Mouse (Mus musculus) gastrocnemius, postnatal 10 days (tissue): ENCODE results near the gene Rpl13. TPM values are rescaled to one million over a fixed set of nuclear protein-coding genes. Genes with fewer than 3 reads are reported as not detected.
A peak's percentile ranks its signal among the peaks of the same experiment; 100 is the strongest.

ENCODE experiments used
- DNase-seq: peaks from one replicate; pipeline ENCODE4 v3.0.0; 2021; ENCODE audit warnings: mixed read lengths
- total RNA-seq, 2 experiments: library from RNA; stranded (reverse); gene quantifications; 2 replicates each; pipeline ENCODE4 v1.2.3; 2021

The Rpl13 gene
- total RNA-seq, 2 experiments from 2014 or later: 676 to 736 TPM

DNA sequence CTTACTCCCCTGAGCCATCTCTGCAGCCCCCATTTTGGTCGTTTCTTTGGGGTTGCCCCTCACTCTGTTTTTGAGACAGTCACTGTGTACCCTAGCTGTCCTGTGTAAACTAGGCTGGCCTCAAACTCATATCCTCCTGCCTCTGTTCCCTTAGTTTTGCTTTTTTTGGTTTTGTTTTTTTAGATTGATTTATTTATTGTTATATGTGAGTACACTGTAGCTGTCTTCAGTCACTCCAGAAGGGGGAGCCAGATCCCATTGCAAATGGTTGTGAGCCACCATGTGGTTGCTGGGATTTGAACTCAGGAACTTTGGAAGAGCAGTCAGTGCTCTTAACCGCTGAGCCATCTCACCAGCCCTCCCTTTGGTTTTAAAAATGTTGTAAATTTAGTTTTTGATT, 4.4 kb downstream of the Rpl13 start:
- no peak for DNase-seq

DNA sequence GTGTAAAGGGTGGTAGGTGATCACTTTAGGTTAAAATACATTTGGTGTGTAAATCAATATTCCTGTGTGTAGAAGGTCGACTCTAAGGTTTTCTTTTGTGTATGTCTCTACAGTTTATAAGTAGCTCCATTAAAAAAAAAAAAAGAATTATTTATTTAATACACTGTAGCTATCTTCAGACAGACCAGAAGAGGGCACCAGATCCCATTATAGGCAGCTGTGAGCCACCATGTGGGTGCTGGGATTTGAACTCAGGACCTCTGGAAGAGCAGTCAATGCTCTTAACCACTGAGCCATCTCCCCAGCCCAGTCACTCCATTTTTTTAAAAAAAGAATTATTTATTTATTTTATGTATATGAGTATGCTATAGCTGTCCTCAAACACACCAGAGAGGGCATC, 5.9 kb downstream of the Rpl13 start:
- no peak for DNase-seq

DNA sequence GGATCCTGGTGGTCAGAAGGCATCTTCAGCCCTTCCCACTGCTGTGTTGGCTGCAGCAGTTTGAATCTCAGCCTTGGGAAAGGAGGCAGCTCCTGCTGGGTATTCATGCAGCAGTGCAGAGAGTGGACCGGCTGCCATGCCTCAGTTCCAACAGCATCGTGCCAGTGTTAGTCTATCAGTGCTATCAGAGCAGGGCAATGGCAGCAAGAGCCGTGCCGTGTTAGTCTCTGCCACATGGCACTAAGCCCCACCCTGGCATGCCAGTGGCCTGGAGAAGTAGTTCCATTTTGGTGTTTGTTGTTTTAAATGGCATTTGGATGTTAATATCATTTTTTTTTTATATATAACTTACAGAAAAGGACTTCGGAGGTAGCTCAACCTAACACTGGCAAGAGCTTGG, 6.8 kb downstream of the Rpl13 start:
- DNase-seq: no peak

DNA sequence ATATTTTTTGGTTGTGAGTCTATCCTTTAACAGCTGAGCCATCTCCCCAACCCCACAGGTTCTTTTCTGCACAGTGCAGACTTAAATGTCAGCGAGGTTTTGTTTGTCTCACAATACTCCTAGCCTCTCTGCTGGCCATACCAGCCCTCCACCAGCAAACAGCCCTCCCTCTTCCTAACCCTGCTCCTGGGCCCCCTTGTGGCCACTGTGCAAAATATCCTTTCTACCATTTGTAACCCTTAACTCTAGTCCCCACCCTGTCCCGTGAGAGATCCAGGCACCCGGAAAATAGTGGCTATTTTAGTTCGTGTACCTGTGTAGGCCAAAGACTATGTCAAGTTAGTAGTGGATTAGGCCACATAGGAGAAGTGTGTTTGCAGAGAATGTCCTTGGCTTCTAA, 8.5 kb downstream of the Rpl13 start:
- peak; percentile 56 for DNase-seq

DNA sequence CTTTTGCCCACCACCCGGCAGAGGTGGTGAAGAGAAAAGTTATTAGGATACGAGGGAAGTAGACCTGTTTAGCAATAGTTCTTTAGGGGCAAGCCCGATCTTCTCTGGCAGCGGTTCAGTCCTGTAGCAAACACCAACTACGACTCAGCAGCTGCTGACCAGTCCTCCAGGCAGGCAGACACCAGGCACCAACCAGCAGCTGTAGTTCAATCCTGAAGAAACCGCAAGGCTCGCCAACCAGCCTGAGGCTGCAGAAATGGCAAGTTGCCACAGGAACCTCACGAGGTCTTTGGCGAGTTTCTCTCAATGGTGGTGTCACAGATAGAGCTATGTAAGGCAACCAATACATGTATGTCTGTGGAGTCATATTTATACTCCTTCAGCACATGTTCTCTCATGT, 10.7 kb downstream of the Rpl13 start:
- DNase-seq: no peak

DNA sequence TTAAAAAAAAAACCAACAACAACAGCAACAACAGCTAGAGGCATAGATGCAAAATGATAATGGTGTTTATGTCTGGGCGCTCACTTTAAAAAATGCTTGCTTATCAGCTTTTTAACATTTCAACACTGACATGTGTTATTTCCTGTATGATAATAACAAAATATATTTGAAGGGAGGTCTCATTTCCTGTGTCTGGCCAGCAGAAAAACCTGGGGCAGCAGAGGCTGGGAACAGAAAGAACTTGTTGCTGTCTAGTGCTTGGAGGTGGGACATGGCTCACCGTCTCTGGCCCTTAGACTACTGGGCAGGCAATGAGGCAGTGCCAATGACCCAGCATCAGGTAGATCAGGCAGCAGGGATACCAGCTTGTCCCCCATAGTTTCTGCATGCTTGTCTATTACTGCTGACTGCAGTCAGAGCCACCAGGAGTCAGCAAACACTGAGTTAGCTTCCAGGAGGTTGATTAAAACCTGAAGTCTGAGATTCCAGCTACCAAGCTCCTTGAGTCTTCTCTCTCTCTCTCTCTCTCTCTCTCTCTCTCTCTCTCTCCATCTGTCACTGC, 11.8 kb downstream of the Rpl13 start:
- no peak for DNase-seq

DNA sequence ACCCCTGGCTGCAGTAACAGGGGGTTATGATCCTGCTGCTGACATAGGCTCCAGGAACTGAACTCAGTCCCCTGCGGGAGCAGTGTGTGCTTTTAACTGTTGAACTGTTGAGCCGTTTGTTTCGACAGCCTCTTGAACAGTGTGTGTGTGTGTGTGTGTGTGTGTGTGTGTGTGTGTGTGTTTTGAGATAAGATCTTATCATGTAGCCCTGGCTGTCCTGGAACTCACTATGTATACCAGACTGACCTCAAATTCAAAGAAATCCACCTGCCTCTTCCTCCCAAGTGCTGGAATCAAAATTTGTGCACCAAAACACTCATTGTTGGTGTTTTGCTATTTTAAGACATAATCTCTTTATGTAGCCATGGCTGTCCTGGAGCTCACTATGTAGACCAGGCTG, 12.5 kb downstream of the Rpl13 start:
- DNase-seq: no peak

DNA sequence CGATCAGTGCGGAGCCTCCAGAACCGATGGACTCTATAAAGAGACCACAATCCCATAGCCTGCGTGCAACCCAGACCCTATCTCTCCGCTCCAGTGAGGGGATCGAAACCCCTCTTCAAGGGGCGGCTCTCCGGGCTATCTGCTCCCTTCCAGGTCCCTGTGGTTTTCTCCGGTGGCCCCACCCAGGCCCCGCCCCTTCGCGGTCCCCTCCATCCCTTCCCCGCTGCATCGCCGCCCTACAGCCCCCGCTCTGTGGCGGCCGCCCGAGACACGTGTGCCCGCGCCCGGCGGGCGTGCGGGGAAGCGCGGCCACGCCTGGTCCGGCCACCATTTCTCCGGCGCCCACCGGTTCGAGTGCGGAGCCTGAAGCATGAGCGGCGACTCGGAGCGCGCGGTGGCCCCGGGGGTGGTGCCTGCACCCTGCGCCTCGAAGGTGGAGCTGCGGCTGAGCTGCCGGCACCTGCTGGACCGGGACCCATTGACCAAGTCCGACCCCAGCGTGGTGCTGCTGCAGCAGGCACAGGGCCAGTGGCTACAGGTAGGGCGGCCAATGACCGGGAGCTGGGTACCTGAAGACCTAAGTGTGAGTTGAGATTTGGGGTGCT, 15.1 kb downstream of the Rpl13 start, which contains the start of gene Cpne7:
Gene Cpne7, plus strand, starts transcription at position 248 of the 605 bp plus-strand sequence.
- no peak for DNase-seq

DNA sequence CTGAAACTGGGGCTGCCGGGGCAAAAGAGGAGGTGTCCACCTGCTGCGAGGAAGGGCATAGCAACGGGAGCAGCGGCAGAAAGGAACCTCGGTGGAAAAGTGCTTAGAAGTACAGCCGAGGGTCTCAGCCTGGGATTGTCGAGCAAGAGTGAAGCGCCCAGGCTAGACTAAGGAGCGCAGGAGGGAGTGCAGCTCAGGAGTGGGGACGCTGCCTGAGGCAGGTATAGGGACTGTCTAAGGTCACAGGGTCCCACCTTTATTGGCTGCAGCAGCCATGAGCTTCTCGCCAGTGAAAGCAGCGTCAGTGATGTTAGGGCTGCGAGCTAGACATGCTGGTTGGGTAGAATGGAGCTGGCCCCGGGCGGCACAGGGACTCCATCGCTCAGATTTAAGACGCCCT, 15.6 kb downstream of the Rpl13 start:
- no peak for DNase-seq

DNA sequence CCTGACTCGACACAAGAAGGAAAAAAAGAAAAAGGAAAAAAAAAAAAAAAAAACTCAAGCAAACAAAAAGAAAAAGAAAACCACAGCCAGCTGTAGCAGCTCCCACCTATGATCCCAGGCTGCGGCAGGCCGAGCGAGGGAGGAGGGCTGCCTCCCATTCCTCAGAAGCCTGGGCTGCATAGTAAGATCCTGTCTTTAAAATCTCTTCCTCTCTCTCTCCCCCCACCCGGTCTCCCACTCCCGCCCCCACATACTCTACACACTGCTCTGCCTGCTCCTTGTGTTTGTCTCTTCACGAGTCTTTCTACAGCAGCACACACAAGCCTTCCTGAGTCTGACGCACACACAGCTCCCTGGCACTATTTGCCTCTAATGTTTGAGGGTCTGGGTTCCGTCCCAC, 19.9 kb downstream of the Rpl13 start:
- no peak for DNase-seq

DNA sequence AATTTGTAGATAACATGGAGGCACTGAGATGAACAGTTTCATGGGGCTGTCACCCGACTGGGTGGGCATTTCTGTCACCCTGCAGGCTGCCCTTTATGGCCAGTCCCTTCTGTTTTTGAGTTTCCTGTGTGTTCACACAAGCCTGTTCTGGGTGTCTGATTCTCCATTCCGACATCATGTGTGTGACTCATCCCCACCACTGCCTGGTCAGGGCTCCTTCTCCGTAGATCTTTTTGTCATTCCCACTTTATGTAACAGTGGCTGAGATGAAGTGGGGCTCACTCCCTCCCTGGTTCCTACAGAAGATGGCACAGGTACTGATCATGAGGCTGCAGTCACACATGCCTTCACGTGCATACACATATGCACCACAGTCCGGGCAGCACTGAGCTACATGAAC, 20.5 kb downstream of the Rpl13 start:
- DNase-seq: no peak

DNA sequence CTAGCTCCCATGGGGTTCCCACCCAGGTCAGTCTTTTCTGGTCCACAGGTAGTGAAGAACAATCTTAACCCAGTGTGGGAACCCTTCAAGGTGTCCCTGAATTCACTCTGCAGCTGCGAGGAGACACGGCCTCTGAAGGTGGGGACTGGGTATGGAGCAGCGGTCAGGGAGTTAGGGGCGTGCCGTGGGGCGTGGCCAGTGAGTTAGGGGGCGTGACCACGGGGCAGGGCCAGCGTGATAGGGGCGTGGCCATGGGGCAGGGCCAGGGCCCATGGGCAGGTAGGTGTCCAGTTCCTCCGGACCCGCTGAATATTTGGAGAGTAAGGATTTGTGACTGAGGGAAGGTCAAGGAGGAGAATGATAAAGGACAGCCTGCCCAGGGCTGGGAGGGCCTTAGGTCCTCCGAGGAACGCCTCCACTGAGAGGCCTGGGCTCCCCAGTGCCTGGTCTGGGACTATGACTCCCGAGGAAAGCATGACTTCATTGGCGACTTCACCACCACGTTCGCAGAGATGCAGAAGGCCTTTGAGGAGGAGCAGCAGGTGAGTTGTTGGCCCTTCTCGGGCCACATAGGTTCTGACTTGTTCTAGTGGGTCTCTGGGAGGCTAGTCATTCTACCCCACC, 24.2 kb downstream of the Rpl13 start:
- DNase-seq: peak; percentile 46

DNA sequence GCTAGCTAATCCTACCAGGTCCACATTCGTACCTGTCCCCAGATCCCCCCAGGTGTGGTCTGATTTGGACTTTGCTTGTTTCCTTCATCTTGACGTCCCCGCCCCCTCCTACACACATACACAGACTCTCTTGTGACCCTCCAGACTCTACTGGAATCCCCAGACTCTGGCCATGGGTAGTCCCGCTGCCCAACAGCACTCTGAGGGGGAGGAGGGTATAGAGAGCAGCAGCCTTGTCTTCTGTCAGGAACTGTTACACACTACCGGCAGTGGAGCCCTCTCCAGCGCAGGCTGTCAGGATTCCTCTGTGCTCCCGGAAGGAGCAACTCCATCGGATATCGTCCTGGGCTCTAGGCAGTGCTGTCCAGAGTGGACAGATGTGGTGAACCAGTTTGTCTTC, 28.9 kb downstream of the Rpl13 start:
- DNase-seq: no peak

DNA sequence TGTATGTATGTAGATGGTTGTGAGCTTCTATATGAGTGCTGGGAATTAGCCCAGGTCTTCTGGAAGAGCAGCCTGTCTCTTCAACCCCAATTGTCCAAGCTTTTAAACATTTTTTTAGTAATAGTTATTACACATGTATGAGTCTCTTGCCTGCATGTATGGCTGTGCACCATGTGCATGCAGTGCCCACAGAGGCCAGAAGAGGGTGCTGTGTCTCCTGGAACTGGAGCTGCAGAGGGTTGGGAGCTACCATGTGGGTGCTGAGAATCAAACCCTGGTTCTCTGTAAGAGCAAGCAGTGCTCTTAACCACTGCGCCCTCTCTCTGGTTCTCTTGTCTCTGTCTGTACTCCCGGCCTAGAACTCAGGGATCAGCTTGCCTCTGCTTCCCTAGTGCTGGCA, 30.8 kb downstream of the Rpl13 start:
- no peak for DNase-seq

DNA sequence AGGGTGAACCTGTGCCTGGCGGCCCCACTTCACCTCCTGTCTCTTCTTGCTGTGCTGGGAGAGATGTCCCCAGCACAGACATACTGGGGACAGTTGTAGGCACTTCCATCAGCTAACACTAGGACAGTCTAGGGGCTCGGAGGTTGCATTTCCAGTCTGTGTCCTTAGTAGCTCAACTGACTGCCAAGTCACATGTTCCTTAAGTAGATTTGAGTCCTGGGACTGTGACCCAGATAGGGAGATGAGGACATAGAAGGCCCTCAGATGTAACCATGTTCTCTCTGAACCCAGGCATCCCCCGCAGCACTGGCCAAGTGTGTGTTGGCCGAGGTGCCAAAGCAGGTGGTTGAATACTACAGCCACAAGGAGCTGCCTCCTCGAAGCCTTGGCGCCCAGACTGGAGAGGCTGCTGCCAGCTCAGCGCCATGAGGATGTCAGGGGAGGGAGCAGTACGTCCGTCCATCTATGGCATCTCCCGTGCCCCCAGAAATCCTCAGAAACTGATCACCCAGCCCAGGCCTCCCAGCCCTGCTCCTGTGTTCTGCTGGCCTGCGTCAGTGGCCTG, 32.1 kb downstream of the Rpl13 start:
- DNase-seq: no peak

DNA sequence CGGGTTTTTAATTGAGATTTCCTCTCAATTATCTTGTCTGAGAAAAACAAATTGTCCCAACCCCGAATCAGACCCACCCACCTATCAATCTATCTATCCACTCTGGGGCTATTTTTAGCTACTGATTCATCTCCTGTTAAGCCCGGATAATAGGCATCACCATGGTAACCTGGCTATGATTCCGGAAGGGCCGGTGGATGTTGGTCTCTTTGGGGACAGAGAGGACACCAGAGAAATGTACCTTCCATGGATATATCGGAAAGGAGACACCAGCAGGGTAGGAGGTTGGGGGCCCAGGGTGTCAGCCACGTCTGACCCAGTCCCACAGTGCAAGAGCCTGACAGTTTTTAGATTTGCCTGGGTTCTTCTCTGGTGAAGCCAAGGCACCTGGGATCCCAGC, 33.3 kb downstream of the Rpl13 start:
- DNase-seq: no peak

DNA sequence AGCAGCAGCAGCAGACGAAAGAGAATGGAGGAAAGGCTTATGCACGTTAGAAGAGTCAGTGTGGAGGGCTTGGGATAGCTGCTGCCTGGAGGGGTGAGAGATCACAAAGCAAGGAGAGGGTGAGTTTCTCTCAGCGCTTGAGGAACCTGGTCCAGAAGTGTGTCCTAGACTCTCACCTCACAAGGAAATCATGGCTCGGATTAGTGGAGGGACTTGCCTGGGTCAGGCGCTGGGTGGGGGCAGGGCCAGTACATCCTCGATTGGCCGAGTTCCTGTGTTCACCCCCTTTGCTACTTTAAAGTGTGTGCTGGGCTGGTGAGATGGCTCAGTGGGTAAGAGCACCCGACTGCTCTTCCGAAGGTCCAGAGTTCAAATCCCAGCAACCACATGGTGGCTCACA, 33.7 kb downstream of the Rpl13 start:
- DNase-seq: no peak

DNA sequence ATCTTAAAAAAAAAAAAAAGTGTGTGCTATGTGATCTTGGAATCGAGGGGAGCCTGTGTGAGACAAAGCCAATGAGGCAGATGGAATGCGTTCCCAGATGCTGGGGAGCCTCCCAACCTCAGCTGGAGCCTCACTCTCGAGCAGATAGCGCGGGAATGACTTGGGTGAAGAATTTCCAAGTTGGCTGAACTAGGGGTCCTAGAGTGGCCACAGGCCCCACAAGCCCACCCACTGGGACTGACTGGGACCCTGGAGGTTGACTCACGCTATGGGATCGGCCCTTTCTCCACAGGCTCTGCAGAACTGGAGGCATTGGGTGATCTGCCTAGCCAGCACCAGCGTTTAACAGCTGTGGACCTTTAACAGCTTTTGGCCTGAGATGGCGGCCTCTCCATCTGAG, 34.1 kb downstream of the Rpl13 start:
- no peak for DNase-seq

DNA sequence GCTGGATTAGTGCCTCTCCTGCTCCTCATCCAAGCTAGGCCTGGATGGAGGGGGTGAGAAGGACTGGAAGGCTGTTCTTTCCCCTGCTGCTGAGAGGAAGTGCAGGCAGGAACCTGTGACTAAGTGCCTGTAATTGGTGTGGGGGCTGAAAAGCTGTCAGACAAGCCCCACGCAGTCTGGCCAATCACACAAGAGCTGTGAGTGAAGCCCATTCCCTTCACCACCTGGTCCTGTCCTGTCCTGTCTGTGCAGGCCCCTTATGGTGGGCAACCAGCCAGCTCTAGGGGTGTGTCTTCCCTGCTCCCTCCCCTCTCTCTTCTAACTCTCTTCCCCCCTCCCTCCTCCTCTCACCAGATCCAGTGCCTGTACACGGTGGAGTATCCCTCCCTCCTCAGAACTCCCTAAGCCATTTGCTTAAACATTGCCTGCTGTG, 35.5 kb downstream of the Rpl13 start:
- peak; percentile 62 for DNase-seq

DNA sequence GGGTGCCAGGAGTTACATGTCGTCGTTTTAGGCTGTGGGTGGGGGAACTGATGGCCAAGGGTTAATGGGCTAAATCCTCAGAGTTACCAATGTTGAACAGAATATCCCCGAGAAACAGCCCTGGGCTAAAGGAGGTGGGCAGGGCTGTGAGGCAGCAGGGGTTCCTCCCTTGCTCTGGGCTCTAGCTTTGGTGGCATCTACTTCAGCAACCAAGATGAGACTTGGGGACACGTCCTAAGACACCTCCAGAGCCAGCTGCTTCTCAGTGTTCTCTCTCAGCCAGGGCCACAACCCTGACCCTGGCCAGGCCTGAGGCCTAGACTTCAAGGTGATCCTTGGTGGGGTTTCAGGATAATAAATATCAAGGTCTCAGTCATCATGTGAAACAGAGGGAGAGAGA, 36.6 kb downstream of the Rpl13 start:
- DNase-seq: no peak

DNA sequence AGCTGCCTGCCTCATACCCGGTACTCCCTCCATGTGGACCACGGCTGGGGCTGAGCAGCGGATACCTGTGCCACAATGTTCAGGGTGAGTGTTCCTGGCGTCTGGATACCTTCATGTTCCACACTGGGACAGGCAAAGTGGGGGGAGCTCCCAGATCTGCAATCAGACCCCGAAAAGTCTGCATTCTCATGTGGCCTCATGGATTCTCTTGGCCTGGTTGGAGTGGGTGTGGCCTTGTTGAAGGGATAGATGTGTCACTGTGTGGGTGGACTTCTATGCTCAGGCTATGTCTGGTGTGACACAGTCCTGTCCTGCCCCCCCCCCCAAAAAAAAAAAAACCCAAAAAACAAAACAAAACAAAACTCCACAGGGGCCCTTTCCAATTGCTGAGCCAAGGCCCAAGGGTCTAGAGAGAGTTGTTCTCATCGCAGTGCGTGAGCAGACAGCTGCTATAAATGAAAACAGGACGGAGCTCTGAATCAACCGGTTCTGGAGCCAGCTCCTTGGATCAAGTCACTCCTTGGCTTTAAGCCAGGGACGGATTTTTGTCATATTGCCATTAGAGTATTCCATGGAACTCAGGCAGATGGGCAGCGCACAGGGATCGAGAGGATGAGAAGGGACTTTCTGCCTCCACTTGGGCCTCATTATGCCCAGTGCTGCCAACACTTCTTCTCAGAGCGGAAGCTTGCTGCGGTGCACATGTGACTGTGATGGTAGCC, 39.8 kb downstream of the Rpl13 start:
- DNase-seq: peak; percentile 81

DNA sequence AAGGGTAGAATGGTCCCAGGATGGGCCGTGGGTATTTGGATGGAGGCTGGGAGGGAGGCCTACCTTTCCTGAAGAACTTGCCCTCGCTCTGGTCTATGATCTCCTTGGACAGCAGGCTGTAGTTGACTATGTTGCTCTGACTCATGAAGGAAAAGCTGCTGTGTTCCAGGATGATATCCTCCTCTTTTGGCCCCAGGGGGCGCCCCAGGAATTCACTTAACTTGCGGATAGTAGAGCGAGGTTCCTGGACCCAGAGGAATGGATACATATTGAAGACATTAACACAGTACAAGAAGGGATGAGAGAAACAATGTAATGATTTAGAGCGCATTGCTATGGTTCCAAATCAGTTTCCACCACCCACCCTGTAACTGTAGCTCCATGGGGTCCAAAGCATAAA, 43.1 kb downstream of the Rpl13 start:
- DNase-seq: peak; percentile 61

DNA sequence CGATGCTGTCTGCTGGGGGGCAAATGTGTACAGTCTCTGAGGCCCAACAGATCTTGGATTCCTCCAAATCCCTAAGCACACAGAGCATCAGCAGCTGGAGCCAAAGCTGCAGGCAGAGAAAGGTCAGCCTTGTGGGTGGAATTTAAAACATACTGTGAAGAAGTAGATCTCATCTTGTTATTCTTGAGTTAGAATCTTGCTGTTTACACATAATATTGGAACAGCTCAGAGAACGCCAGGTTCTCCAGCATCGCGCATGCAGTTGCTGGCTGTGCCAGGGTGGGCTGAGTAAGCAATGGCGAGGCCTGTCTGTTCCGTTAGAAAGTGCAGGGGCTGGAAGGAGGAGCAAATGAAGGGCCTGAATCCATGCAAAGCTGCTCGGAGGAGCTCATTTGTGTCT, 44.2 kb downstream of the Rpl13 start:
- peak; percentile 2 for DNase-seq
